Mouse (Mus musculus): Measurements from ENCODE around the gene Kif4. TPM values are rescaled to one million over a fixed set of nuclear protein-coding genes. Genes with fewer than 3 reads are reported as not detected.

The Kif4 gene
- 3.4 TPM for polyA plus RNA-seq (2017; shearing (Covaris generic))

DNA sequence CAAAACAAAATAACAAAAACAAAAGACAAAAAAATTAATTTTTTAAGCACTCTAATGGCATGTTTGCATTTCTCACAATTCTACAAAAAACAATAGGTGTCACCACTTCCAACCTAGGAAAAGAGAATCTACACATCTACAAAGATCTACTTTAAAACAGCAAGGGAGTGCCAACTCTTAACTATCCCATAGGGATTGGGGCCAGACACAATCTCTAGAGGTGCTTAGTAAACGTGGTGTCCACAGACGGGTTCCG lies at the start of gene Kif4:
Gene Kif4, plus strand, starts transcription at position 192 of the 256 bp plus-strand sequence.

DNA sequence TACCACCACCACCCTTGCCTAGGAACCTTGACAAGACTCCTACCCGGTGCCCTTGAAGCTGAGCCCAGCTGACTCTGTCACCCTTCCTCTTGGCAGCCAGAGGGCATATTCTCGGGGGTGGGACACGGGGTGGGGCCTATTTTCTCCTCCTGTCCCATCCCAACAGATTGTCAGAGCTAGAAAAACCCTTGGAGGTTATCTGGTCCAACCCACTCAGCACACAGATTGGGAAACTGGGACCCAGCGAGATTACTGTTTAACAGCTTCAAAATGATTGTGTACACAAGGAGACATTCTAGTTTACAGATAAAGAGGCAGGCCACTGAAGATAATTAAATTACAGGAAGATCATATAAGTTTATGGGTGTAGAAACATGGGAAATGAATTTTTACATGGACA lies 30.7 kb upstream of the Kif4 start, which contains the start of gene P2ry4:
Gene P2ry4, minus strand, starts transcription at position 79 of the 400 bp plus-strand sequence.

DNA sequence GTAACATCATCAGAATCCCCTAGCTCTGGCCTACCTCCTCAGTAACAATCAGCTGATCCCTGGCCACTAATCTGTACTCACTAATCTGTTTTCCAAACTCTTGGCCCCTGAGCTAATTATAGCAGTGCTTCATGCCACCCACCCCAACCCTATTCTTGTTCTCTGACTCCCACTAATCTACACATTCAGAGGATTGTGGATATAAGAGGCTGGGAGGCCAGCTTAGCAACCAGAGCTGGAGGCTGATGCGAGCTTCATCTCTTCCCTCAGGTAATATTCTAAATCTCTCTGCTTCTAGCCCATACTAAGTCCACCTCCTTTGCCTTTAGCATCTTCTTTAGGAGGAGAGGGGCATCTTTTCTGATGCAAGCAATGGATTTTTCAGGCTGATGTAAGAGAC lies 20.2 kb upstream of the Kif4 start, which contains the start of gene Arr3:
Gene Arr3, plus strand, starts transcription at position 184 of the 400 bp plus-strand sequence.

GRCm38 (mm10) chrX:100625802-100626793 lies 561 bp downstream of the Kif4 start, which contains the start of gene Pdzd11:
TSS of gene Pdzd11 (minus strand) at chrX:100626568.

GRCm38 (mm10) chrX:100729665-100730188 lies 104.2 kb downstream of the Kif4 start, which contains the start of gene Gdpd2:
TSS of gene Gdpd2 (plus strand) at chrX:100729873.

GRCm38 (mm10) chrX:100767181-100767884 lies 141.8 kb downstream of the Kif4 start, which contains the start of gene Dlg3:
TSS of gene Dlg3 (plus strand) at chrX:100767722.

Other genes starting within 250 kb of the Kif4 start
- not detected for gene Otud6a, start 196.7 kb upstream of the Kif4 start, polyA plus RNA-seq (2017; shearing (Covaris generic))
- gene Awat2, start 183.0 kb upstream of the Kif4 start, polyA plus RNA-seq (2017; shearing (Covaris generic)) = 0.55 TPM
- gene Igbp1, start 131.4 kb upstream of the Kif4 start, polyA plus RNA-seq (2017; shearing (Covaris generic)) = 41.3 TPM
- not detected for gene Dgat2l6, start 100.9 kb upstream of the Kif4 start, polyA plus RNA-seq (2017; shearing (Covaris generic))
- gene Awat1, start 53.5 kb upstream of the Kif4 start, polyA plus RNA-seq (2017; shearing (Covaris generic)) = not detected
- 0.06 TPM for gene P2ry4, start 30.9 kb upstream of the Kif4 start, polyA plus RNA-seq (2017; shearing (Covaris generic))
- gene Arr3, start 20.2 kb upstream of the Kif4 start, polyA plus RNA-seq (2017; shearing (Covaris generic)) = not detected
- 50.4 TPM for gene Pdzd11, start 831 bp downstream of the Kif4 start, polyA plus RNA-seq (2017; shearing (Covaris generic))
- gene Gdpd2, start 104.1 kb downstream of the Kif4 start, polyA plus RNA-seq (2017; shearing (Covaris generic)) = not detected
- 14.3 TPM for gene Dlg3, start 142.0 kb downstream of the Kif4 start, polyA plus RNA-seq (2017; shearing (Covaris generic))

All from activated CD4-positive, CD25-positive, alpha-beta regulatory T cell, adult 9 weeks (primary cell).